Mouse (Mus musculus): ENCODE results near the gene Zdhhc17.

Gene Zdhhc17

DNA sequence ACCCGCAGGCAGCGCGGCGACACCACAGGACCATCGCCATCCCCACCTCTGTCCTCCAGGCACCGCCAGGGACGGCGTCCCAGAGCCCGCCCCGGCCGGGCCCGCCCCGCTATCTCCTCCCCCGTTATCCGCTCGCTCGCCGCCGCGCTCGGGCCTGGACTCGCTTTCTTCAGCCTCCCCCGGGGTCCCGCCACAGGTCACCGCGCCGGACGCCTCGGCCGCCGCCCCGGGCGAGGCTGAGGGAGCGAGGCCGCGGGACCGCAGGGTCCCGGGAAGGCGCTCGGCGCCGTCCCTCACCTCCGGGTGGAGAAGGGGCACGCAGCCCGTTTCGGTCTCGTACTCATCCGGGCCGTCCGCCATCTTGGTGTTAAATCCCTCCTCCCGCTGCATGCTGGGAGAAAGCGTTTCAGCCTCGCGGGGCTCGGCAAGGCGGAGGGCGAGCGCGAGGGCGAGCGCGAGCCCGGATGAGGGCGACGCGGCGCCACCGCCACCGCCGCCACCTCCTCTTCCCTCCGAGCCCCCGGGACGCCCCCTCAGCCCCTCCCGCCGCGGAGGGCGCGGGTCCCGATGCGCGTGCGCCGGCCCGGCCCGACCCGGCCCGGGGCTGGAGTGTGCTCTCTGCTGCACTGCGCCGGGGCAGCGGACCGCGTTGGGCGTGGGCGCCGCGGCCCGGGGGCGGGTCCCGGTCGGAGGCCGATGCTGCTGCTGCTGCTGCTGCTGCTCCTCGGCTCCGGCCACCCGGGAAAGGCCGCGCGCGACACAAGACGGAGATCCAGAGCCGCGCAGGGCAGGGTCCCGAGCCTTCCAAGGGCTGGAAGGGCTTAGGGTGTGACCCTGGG is at the start of gene Zdhhc17:
Gene Zdhhc17, minus strand, starts transcription at position 500 of the 839 bp plus-strand sequence.
- peak; percentile 94 for DNase-seq (ENCODE audit: inconsistent ontology term)

DNA sequence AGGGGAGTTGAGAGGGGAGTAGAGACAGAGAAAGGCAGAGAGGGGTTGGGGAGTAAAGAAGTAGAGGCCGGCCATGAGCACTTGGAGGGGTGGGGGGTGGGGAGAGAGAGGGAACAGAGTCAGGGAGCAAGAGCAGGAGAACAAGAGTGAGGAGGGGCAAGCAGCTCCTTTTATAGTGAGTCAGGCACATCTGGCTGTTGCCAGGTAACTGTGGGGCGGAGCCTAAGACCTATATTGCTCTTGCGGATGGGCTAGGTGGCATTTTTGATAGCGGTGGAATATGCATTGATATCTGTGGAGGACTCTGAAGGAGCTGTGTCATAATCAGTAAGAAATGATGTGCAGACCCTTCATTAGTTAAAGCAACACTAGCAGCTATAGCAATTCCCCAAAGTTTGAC is 45.8 kb upstream of the Zdhhc17 start:
- no peak for DNase-seq (ENCODE audit: inconsistent ontology term)

DNA sequence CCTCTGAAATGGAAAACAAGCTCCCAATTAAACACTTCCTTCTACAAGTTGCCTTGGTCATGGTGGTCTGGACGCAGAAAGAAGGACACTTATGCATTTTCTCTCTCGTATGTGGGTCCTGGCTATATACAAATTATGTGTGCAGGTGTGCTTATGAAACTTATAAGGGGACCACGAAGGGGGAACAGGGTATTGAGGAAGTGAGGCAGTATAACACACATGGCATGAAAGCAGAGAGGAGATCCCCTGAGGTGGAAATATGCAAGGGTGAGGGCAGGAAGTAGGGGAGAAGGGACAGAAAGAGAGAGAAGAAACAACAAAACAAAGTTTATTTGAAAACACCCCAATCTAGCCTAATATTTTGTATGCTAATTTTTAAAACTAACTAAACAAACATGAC is 41.7 kb upstream of the Zdhhc17 start:
- DNase-seq (ENCODE audit: inconsistent ontology term): no peak

DNA sequence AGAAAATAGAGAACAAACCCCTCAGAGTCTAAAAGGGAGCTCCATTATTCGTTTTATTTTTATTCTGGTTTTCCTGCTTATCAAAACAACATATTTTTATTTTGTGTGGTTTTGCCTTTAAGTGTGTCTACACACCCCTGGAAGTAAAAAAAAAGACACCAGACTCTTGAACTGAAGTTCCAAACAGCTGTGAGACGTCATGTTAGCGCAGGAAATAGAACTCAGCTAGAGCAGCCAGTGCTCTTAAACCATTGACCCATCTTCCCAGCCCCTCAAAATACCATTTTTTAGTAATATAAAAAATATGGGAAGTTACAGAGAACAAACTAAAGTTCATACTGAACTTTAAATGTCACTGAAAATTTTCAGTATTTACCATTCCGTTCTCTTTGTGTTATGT is 40.6 kb upstream of the Zdhhc17 start:
- DNase-seq (ENCODE audit: inconsistent ontology term): no peak

DNA sequence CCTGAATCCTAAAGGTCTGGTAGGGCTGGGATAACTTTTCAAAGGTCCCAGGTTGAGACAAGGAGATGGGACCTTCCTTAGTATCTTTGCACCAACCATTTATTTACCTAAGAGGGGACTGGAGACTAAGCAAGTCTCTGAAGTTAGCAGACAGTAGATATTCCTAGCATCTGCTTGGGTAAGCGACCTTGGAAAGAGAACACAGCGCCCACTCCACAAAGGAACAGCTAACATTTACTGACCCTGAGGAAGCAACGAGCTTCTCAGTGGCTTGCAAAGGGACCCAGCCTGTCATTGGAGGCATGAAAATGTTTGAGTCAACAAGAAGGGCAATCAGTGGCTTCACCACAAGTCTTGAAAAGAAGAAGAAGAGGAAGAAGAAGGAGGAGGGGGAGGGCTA is 40.1 kb upstream of the Zdhhc17 start:
- no peak for DNase-seq (ENCODE audit: inconsistent ontology term)

DNA sequence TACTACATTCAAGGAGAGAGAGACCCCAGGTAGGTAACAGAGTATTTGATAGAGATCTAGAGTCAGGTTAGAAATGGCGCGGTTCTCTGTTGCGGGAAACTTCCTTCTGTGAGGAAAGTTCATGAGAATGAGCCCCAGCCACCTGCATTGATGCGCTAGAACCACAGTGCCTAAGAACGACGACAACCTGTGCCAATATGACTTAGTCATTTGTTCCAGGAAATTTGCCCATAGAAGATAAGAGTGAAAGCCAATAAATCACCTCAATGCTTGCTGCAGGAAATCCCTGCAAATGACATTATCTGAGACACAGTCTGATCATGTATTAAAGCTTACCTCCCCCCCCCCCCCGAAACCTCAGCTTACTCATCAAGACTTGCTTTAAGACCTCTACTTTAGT is 38.0 kb upstream of the Zdhhc17 start:
- DNase-seq (ENCODE audit: inconsistent ontology term): no peak

DNA sequence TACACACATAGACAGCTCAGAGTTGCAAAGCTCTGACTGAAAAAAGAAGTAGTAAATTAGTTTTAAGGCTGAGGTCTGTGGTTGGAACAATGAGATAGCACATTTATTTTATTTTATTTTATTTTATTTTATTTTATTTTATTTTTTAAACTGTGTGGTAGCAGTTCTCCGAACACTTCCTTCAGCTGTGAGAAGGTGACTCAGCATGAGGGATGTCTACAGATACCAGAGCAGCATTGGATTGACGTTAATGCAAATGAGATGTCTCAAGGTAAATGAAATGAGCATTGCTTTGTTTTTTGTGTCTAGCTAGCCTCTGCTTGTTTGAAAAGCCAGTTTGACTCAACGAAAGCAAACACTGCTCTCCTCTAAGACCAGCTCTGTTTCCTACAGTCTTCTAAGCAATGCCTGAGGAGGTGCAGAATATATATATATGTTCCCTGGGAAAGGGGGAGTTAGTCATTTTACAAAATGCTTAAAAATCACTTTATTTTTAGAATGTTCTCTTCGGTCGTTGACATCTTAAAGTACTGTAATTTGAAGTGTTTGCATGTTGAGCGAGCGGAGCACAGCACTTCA is 30.2 kb upstream of the Zdhhc17 start:
- DNase-seq (ENCODE audit: inconsistent ontology term): no peak

DNA sequence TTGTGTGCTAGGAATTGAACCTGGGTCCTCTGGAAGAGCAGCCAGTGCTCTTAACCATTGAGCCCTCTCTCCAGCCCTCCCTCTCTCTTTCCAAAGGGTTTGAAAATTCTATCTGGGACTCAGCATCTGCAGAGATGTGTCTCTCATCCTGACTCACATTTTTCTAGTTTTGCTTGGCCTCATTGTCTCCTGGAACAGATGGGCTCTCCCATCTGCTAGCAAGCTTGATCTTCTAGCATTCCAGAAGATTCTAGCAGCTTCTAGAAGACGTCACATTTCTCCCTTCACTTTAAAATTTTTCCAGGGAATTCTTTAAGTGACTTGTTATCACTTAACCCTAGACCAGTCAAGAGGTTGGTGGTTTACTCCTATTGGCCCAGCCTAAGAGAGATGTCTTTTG is 26.9 kb upstream of the Zdhhc17 start:
- no peak for DNase-seq (ENCODE audit: inconsistent ontology term)

DNA sequence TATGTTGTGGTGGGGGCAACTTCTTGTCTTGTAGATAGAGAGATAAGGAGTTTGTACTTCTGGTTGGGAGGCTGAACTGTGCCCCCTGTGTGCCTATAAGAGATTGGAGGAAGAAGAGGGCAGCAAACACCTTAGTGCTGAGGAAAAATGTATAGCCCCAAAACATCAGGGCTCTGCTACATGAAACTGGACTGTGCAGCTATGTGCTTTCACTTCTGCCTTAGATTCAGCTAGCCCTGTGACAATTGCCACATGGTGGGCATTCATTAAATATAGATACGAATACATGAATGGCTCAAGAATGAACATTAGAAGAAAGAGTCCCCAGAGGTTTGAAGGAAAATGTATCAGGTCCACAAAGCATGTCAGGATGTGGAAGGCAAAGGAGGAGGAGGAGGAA is 25.2 kb upstream of the Zdhhc17 start:
- DNase-seq (ENCODE audit: inconsistent ontology term): no peak

DNA sequence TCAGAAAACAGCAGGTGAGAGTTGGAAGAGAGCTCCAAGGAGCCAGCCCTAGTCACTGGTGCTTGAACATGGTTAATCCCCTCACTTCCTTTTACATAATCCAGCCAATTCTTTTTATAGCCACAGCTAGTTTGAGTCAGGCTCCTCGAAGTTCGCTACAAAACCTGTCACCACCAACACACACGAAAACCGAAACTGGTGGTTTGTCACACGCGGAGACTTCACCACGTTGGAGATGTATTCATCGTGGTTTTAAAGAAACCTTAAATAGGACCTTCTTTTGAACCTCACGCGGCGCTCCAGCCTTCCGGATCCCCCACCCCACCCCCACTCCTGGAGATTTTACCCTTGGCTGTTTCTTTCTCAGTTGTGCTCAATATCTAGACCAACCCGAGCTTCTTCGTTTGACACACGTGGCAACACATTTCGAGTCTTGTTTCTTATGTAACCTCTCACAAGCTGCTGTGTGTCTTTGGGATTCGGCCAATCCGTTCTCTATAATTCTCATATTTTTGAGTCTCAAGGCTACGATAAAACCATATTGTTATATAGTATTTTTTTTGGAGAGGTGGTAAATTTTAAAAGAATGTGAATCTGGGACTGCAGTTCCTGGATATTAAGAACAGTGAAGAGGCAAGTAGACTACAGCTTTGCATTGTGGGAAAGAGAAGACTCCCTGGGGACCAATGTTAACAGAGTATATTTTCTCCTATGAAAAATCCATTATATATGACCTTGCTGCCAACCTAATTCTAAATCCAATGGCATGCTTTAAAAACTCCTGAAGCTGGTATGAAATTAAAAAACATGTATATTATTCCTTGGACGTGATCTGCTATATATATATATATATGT is 21.8 kb upstream of the Zdhhc17 start:
- peak; percentile 43 for DNase-seq (ENCODE audit: inconsistent ontology term)

DNA sequence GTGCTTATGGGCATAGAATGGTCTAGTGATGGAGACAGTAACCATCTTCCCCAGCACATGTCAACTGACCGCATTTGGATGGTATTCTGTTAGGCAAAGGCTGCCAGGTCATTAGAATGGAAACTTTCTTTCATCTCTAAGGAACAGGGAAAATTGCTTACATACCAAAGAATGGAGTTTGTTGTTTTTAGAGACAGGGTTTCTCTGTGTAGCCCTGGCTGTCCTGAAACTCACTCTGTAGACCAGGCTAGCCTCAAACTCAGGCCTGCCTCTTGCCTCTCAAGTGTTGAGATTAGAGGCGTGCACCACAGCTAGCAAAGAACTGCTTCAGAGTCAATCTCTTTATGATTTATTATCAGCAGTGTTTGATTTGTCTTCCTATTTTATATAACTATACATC is 20.9 kb upstream of the Zdhhc17 start:
- DNase-seq (ENCODE audit: inconsistent ontology term): peak; percentile 44

DNA sequence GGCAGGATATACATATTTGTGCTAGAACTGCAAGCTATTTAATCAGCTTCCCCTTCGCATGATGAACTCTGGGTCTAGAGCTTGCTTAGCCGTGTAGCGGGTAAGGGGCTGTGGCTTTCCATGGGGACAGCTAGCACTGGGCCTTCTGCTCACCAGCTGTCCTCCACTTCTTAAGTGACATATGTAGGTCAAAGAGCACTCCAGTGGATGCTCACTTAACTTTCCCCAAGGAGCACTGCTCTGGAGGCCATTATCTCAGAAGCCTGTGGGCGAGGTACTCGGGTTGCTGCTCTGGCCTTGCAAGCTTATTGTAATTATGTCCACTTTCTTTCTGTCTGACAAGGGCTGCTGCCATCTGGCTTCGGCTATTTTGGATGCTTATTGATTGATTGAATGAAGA is 16.2 kb upstream of the Zdhhc17 start:
- no peak for DNase-seq (ENCODE audit: inconsistent ontology term)

DNA sequence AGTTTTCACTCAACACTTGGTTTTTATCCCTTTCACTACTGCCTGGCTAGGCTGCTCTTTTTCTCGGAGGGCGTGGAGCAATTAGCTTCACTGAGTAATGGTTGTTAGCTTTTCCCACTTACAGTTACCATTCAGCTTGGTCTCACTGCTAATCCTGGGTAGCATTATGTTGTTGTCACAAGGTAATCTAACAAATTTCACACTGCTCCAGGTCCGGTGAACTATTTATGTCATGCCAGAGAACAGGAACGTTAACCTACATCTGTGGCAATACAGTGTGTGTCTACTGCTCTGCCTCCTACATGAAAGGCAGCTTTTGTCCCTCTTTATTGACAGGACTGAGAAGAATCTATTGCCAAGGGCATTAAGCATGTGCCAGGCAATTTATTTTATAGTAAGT is 14.8 kb upstream of the Zdhhc17 start:
- no peak for DNase-seq (ENCODE audit: inconsistent ontology term)

DNA sequence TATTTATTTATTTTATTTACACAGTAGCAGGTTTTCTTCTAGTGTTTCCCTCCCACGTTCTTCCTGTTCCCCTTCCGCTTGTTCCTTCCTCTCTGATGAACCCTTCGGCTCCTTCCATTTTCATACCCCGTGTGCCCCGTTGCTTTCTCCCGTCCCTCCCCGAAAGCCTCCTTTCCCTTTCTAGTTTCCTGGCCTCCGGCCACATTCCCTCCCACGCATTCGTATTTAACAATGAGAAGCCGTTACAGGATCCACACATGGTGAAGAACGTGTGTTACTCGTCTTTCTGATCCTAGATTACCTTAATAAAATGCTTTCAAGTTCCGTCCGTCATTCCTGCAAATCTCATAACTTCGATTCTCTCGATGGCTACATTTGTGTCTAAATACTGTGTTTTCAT is 4.5 kb upstream of the Zdhhc17 start:
- DNase-seq (ENCODE audit: inconsistent ontology term): no peak

DNA sequence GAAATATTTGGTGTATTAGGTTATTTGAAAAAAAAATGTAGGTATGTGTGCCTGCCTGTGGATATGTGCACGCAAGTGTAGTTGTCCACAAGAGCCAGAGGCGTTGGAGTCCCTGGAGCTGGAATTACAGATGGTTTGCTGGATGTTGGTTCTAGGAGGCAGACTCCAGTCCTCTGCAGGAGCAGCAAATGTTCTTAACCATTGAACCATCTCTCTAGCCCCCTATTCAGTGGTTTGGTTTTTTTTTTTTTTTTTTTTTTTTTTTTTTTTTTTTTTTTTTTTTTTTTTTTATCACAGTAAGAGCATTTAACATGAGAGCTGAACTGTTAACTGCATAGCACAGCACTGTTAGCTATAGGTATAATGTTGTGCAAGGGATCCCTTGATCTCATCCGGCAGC is 3.3 kb upstream of the Zdhhc17 start:
- no peak for DNase-seq (ENCODE audit: inconsistent ontology term)

DNA sequence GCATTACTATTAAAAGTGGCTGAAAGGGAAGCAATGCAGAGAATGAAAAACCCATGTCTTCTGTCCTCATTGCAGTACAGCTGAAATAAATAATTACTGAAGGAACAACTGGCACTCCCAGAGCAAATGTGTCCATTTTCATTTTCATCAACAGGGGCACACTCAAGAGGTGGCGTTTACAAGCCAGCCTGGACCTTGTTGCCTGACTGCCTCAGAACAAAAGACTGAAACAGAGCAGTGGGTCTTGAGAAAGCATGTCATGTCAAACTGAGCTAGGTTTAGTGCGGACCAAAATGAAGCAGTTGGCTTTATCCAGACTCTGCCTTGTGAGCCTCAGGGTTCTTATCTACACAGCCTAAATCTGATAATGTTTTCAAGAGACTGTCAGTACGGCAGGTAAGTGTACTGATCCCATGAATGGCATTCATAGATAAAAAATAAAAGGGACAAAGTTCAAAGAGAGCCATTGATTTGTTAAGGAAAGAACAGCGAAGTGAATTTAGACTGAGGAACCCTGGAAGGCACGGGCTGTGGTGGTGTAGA is 2.6 kb upstream of the Zdhhc17 start:
- DNase-seq (ENCODE audit: inconsistent ontology term): peak; percentile 55

DNA sequence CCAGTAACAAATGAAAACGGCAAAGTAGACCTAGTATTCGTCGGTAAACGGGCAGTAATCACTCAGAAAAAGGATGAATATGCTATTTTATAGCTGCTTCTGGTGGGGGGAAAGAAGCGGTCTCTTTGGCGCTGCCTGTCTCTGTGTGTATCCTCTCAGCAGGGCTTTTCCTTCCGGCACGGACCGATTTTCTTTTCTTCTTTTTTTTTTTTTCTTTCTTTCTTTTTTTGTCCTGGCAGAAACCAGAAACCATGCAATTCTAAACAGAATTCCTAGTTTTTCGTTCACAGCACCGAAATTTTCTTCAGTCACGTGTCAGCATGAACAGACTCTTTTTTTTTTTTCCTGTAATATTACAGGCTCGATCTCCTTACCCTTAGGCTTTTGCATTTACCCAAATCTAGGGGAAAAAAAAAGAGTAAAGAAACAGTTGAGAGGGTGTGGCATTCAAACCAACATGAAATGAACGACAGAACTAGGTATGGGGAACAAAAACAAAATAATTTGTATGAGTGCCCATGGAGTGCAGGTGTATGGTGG is 1.4 kb upstream of the Zdhhc17 start:
- DNase-seq (ENCODE audit: inconsistent ontology term): no peak

DNA sequence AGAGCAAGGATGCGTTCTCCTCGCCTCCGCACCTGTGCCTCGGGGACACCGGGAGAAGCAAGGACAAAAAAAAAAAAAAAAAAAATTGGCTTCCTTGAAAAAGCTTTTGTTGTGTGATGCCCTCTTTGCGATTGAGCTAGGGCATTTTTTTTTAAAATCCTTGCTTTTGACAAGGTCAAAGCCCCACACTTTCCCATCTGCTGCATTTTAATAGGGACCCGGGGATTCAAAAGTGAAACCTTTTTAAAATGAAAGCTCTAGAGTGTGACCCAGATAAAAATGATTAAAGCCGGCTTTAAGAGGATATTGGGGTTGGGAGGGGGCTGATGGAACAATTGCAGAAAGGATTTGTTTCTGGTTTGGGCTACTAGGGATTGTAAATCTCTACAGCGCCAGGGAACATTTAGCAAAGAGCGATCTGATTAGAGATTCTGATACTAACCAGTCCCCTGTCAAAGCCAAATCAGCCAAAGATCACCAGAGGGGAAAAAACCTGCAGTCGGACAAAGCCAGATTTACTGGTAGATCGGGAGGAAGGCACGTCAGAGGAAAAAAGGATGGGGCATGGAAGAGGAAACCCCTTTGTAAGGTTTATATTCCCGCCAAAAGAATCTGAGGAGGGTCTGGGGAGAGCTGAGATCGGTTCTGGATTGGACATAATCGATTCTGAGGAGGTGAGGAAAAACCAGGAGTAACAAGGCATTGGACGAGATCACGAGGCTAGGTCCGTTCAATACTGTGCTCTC is 713 bp upstream of the Zdhhc17 start:
- DNase-seq (ENCODE audit: inconsistent ontology term): peak; percentile 67

DNA sequence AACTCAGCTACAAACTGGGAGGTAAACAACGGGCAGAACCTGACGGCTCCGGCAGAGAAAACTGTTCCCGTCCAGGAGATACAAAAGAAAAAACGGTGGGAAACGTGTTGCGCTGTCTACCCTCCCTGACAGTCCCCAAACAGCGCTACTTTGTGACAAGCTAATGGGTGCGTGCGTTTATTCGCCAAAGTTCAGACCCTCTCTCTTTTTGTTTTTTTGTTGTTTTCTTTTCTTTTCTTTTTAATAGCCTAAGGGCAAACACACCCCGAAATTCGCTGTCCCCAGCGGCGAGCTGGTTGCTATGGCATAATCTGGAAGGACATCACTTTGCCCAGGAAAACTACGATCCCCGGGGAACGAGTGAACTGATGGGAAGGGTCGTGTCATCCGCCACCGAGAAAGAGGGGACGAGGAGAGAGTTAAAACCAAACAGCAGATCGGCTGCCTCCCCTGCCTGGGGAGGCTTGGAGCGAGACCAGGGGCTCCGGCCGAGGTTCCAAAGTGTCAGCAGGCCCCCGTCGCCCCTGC is 763 bp downstream of the Zdhhc17 start:
- no peak for DNase-seq (ENCODE audit: inconsistent ontology term)

DNA sequence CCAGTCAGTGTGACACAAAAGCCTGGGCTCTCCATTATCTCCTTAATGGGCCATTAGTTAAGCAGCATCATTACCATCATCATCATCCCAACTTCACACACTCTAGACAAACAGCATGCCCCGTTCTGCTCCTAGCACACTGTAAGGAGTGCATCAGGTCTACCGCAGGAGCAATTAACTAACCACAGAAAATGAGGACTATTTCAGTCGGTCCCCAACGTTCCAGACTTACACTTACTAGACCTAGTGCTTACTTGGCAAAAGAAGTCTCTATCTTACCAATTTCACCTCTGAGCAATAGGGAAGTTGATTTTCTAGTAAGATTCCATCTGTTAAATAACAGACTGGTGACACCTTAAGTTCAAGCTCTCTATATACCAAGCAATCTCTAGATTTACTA is 2.3 kb downstream of the Zdhhc17 start:
- DNase-seq (ENCODE audit: inconsistent ontology term): no peak
